Mouse (Mus musculus): ENCODE measurements around the gene Ncoa4.
"Not testable (repeated sequence)": the region's sequence is repeated elsewhere in the genome, so short reads cannot be mapped to it uniquely, and the experiment has no call there.

Gene Ncoa4

DNA sequence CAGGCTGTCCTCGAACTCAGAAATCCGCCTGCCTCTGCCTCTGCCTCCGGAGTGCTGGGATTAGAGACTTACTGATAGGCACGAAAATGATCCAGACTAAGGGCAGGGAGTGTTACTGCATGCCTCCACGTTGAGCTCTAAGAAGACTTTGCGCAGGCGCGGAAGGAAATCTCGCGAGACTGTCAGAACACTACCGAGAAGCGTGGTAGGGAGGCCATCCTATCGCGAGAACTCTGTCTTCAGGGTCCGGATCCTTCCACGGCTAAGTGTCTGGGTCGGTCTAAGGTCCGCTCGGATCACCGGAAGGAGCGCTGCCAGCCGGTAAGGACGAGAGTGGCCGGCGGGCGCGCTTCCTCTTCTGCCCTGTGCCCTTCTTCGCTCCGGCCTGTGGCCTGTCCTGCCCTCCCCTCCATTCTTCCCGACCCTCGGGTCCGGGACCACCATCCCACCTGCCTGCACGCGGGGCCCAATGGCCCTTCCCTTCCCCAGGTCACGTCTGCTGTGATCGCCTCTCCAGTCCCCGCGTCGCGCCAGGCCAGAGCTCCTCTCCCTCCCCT is at the start of gene Ncoa4:
Gene Ncoa4 (plus strand): TSS at position 176 of the 557 bp plus-strand sequence.
- DNase-seq (ENCODE audit: low read depth): peak; percentile 99

GRCm38 (mm10) chr14:32112124-32112523 is 47.5 kb upstream of the Ncoa4 start:
- DNase-seq (ENCODE audit: low read depth): not testable (repeated sequence)

DNA sequence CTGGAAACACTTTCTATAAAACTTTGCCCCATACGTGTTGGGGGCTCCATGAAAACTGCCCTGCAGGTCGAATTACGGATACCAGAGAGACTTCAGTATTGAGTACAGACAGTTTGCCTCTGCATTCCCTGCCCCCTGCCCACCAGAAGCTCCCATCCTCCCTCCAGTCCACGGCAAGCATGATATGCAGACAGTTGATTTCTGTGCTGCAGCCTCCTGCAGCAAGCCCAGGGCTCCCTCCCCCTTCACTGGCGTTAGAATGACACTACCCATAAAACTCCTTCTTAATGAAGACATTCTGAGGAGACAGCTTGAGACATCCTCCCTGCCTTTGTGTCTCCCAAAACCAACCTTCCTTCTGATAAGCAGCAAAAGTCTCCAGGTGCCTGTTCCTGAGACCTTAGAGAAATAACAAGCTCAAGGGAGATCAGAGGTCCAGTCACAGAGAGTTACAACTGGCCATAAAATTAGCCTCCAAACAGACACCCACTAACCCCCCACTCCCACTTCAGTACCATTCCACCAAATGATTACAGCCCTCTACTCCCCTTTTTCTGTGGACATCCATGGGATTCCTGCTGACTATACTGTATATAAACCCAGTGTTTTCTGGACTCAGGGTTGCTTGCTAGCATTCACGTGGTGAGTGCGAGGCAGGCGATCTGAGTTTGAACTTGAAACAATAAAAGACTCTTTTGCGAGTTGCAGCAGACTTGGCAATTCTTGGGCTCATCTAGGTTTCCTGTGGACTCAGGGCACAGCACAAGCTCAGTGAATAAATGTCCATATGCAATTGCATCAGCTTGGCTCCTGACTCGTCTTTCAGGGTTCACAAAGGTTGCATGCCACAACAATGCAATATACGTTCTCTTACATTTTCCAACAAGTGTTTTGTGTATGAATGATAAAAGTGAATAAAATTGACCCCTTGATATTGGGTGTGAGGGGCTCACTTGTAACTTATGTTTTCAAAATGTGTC is 38.4 kb upstream of the Ncoa4 start:
- DNase-seq (ENCODE audit: low read depth): no peak

GRCm38 (mm10) chr14:32121920-32122315 is 37.7 kb upstream of the Ncoa4 start:
- peak; percentile 77 for DNase-seq (ENCODE audit: low read depth)

GRCm38 (mm10) chr14:32124261-32124660 is 35.4 kb upstream of the Ncoa4 start:
- no peak for DNase-seq (ENCODE audit: low read depth)

- not testable (repeated sequence) for DNase-seq (ENCODE audit: low read depth)
Measured at GRCm38 (mm10) chr14:32125256-32125655, 34.4 kb upstream of the Ncoa4 start.

DNA sequence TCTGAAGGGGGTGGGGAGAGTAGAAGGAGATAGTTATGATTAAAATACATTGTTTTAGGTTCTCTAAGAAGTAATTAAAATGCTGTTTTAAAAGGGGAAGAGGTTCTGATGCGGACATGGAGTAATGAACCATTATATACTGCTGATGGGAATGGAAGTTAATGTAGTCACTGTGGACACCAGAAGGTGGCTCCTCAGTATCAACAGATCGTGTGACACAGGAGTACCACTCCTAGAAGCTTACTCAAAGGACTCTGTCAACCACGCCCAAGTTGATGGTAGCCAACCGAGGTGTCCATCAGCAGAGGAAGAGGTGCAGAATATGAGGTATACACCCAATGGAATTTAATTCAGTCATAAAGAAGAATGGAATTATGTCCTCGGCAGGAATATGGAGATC is 31.3 kb upstream of the Ncoa4 start:
- DNase-seq (ENCODE audit: low read depth): peak; percentile 63

DNA sequence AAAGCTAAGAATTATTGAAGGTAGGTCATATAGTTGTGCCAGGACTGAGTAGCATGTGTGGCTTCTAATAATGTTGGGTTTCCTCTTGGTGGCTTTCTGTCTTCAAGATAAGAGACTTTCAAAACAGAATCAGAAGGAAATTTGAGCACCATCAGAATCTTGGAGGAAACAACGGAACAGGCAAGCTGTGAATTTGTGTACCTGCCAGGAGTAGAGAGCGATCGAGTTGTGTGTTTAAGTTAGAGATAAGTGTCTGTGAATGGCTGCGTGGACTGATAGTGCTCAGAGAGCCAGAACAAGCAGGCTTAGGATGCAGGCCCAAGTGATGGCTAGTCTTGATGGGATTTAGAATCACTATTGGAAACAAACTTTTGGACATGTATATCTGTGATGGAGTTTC is 27.8 kb upstream of the Ncoa4 start:
- DNase-seq (ENCODE audit: low read depth): peak; percentile 94

DNA sequence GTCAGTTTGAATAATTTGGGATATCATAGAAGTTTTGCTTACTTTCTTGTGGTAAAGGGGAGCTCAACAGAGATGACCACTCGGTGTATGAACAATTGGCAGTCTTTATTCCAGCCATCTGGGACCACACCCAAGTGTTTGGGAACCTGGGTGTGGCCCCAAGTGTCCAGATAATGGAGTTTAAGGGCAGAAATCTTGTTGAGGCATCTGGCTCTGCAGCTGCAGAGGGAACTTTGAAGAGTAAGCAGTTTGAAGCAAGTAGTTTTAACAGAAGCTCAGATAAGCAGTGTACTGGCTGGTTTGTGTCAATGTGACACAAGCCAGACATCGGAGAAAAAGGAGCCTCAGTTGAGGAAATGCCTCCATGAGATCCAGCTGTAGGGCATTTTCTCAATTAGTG is 25.4 kb upstream of the Ncoa4 start:
- DNase-seq (ENCODE audit: low read depth): no peak

DNA sequence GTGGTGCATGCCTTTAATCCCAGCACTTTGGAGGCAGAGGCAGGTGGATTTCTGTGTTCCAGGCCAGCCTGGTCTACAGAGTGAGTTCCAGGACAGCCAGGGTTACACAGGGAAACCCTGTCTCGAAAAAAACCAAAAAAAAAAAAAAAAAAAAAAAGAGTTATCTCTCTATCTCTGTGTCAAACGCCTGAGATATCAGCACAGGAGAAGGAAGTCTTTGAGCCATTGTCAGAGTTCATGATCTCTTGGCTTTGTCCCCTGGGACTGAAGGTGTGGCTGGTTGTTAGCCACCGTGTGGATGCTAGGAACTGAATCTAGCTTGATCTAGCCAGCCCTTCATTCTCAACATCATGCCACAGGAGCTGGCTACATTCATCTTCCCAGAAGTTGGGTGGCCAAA is 23.2 kb upstream of the Ncoa4 start:
- DNase-seq (ENCODE audit: low read depth): not testable (repeated sequence)

DNA sequence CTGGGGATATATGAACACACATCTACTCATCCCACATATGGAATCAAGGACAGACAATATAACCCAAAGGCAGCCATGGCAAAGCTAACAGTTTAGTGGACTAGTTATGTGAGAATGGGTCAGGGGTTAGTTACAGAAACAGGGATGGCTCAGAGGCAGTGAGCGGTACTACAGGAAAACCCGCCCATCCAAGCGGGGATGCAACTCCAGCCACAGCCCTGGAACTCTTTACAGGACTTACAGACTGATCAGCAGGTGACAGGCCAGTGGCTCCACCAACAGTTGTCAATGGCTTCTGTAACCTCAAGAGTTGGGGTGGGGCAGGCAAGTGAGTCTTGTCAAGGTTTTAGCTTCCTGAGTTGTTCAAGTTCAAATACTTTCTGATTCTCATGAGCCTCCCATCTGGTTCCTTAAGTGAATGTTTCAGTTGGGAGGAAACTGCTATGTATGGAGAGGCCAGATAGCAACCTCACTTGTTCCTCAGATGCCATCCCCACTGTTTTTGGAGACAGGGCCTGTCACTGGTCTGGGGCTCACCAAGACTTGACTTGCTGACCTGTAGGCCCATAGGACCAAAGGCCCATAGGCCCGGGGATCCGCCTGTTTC is 19.2 kb upstream of the Ncoa4 start:
- peak; percentile 51 for DNase-seq (ENCODE audit: low read depth)

DNA sequence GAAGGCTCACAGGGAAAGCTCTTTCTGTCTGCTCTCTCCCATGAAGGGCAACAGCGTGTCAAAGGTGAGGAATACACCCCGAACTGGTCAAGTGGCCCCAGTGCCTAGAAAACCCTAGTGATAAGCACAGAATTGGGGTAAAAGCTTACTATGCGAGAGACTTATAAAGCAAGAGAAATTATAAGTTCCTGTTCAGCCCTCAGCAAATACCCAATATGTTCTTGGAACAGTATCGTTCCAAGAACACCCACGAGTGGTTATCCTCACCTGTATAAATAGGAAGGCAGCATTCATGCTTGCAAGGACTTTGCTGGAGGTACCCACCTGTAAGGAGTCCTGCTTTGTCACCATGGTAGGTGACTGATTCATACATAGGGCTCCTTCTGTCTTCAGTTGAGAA is 17.9 kb upstream of the Ncoa4 start, which contains the start of gene Msmb:
Gene Msmb (plus strand): TSS at position 301 of the 400 bp plus-strand sequence.
- no peak for DNase-seq (ENCODE audit: low read depth)

DNA sequence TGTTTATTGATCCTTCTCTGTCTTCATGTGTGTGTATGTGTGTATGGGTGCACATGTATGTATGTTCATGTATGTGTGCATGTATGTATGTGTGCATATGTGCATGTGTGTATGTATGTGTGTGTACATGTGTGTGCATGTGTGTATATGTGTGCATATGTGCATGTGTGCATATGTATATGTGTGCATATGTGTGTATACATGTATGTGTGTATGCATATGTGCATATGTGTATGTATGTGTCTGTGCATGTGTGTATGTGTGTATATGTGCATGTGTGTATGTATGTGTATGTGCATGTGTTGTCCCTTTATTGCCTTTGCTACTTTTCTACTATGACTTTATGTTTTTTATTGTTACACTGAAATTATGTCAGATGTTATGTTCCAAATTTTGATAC is 14.9 kb upstream of the Ncoa4 start:
- no peak for DNase-seq (ENCODE audit: low read depth)

DNA sequence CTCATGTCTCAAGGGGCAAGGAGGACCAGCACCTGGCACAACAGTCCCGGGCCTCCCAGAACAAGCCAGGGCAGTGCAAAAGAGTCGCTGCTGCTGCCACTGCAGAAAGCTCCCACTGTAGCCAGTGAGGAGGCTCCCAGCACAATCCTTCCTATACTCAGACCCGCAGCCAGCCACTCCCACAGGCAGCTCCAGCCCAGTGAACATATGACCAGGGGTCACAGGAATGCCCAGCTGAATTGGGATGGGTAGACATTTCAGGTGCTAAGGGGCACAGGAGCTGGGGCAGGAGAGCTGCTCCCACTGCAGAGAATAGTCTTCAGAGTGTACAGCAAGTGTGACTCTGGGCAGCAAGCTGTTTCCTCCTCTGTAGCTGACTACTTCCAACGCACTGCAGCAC is 14.3 kb upstream of the Ncoa4 start:
- no peak for DNase-seq (ENCODE audit: low read depth)

DNA sequence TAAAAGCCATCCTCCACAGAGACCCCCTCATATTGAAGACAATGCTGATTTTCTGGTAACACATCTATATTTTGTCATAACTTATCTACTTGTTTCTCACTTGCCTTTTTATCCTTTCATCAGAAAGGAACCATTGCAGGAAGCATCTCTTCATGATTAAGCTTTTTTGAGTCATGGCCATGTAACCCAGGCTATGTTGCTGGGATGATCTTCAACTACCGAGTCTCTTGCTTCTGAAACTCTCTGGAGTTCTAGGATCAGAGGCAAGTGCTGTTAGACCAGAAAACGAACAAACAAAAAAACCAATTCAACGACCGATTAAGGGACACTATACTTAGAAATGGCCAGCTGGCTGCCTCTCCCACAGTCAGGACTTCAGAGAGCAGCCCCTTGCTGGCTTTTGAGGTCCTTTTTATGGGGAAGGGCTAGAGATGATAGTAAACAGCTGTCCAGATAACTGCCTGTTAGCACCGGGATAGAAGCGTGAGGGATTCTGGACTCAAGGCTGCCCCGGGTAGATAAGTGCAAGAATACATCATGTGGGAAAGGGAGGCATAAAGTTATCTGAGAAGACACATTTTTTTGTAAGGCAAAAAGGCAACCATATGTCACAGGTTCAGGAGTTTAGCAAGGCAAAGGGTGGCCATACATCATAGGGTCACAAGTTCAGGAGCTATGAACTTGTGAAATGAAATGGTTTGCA is 13.7 kb upstream of the Ncoa4 start:
- DNase-seq (ENCODE audit: low read depth): no peak

GRCm38 (mm10) chr14:32146578-32146977 is 13.1 kb upstream of the Ncoa4 start:
- DNase-seq (ENCODE audit: low read depth): no peak

- DNase-seq (ENCODE audit: low read depth): no peak
Measured at GRCm38 (mm10) chr14:32150872-32151271, 8.8 kb upstream of the Ncoa4 start.

DNA sequence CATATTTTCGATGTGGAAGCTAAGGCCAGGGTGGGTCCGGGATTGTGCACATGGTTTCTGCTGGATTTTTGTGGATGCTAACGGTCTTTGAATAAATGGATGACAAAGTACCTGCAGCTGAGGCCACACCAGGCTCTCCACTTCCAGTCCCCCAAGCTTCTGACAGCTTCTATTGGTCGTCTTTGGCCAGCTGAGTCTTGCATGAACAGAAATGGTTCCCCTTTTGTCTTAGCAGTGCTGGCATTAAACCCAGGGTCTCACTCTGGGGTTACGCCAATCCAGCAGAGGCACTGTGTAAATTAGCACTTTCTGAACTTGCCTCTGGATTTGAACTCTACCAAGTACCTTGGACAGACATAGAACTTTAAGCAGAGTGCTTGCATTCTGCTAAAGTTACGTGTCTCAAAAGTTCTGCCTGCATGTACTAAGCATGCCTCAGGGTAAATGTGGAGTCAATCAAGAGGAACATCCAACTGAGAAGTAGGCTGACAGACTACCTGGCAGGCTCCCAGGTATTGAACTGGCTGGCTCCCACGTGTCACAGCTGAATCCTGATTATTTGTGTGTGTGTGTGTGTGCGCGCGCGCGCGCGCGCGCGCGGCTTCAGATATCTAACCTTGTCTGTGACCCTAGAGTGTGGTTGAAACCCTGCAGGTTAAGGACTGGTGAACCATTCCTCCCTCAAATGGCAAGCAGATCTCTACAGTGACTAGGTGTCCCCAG is 7.3 kb upstream of the Ncoa4 start:
- no peak for DNase-seq (ENCODE audit: low read depth)

DNA sequence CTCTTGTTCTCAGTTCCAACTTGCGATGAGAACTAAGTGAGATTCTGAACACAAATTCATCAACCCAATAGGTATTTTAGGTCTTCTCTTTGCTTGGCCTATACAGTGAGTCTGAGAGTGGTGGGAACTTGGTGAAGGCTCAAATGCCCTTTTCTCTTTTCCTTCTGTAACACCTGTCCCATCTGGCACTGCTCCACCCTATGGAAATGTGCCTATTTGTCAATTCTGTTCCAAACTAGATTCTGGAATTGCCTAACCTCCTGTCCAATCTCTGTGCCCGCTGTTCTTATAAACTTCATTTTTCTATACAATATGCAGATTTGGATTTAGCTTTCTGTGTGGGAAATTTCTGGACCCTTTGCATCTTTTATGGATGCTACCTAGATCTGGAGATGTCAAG is 6.5 kb upstream of the Ncoa4 start:
- DNase-seq (ENCODE audit: low read depth): no peak

DNA sequence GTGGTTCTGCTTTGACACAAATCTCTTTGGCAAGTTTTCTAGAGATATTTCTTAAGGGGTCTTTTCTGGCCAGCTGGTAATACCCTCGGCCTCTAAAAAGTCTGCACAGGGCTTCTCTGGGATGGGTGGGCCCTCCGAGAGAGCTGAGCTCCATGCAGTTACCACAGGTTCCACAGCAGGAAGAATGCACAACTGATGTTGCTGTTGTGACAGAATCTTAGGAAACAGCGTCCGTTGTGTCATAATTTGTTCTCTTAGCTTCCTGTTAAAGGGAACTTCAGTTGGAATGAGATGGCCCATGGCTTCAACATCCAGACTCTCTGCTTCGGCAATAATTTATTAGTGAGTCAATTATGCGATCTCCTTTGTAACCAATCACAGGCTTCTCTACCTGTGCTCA is 4.9 kb upstream of the Ncoa4 start:
- DNase-seq (ENCODE audit: low read depth): peak; percentile 64

DNA sequence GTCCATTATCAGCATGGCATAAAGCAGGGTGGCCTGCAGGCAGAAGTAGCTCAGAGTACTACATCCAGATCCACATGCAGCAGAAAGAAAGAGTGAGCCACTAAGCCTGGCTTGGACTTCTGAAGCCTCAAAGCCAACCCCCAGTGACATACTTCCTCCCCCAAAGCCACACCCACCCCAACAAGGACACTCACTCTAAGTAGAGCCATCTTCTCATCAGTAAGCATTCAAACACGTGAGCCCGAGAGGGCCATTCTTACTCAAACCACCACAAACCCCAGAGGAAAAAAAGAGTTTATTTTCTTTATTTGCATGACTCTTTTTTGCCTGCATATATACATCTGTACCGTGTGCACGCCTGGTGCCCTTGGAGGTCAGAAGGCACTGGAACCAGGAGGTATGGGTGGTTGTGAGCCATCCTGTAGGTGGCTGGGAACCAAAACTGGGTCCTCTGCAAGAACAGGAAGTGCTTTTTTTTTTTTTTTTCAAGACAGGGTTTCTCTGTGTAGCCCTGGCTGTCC is 455 bp upstream of the Ncoa4 start:
- peak; percentile 92 for DNase-seq (ENCODE audit: low read depth)
